Mouse (Mus musculus): ENCODE measurements around the gene Syt5. TPM values are rescaled to one million over a fixed set of nuclear protein-coding genes. Genes with fewer than 3 reads are reported as not detected.

Gene Syt5
- total RNA-seq, 2 experiments from 2014 or later = 205 to 208 TPM

DNA sequence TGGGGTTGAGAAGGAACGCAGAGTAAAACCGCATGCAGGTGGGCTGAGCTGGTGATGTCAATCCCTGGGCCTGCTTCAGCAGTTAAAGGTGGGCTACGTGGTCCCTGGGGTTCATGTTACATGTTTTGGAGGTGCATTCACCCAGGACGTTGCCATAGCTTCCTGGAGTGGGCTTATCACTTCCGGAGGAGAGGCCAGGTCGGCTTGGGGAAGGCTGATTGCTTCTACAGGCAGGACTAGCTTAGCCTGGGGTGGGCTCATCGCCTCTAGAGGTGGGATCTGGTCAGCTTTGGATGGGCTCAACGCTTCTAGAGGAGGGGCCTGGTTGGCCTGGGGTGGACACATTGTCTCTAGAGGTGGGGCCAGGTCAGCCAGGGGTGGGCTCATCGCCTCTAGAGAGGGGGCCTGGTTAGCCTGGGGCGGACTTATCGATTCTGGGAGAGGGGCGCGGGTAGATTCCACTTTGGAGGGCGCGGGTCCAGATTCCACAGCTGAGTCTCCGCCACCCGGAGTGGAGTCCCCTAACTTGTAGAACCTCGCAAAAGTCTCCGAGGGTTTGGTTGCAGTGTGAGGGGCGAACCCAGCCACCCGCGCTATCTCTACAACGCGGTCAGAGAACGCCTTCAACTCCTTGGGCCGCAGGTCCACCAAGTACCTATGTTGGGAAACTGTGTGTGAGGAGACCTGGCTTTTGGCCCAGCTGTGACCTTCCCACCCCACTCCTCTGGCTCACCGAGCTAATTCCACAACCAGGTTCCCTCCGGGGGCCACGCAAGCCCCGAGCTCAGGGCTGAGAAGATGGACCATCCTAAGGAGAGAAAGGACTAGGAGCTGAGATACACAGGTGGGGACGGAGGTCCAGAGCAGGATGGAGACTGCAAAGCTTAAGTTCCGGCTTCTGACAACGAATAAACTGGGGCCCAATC lies 23.9 kb downstream of the Syt5 start:
- intact Hi-C loops (cut with DNase I) = no loop called here
- DNase-seq = no peak

DNA sequence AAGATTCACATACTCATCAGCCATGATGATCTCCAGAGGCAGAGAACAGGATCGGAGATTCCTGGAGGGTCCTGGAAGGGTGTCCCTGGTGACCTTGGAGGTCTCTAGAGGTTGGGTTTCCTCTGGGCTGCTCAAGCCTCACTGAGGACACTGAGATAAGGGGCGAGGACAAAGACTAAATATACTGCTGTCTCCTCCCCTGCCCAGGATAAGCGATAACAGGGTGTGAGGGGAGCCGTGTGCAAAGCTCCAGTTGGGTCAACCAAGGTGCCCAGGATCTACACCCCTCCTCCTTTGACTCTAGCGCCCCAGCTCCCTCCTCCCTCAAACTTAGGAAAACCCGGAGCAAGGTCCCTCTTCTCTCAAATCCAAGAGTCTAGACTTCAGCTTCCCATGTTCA lies 25.0 kb downstream of the Syt5 start:
- no peak for DNase-seq
- intact Hi-C loops (cut with DNase I) = no loop called here

DNA sequence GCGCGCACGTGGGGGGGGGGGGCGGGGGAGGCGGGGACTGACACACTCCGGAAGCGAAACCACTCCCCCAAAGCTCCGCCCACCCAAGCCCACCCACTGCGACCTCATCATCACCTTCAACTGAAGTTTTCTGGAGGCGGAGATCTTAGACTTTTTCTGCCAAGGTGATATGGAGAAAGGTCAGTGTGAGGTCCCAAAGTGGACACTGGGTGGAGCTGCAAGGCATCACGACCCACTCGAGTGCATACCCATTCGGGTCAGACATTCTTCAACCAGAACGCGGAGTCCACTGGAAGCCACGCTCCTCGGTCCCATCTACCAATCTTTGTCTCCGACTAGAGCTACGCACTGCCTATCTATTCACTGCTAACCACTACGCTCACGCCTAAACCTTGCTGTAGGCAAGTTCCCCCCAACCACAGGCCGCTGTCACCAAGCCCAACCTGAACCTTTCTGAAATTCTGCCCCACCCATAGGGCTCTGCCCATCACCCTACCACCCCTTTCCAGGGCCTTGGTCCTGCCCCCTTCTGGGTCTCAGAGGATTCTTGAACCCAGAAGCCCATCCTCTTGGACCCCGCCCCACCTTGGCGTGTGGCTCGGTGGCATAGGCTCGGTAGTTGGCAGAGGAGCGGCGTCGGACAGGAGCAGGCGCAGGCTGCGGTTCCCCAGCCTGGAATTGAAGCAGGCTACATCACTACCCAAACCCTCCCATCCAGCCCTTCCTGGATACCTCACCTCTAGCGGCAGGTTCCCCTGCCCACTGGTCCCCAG lies 25.9 kb downstream of the Syt5 start:
- intact Hi-C loops (cut with DNase I) = no loop called here
- DNase-seq = no peak

DNA sequence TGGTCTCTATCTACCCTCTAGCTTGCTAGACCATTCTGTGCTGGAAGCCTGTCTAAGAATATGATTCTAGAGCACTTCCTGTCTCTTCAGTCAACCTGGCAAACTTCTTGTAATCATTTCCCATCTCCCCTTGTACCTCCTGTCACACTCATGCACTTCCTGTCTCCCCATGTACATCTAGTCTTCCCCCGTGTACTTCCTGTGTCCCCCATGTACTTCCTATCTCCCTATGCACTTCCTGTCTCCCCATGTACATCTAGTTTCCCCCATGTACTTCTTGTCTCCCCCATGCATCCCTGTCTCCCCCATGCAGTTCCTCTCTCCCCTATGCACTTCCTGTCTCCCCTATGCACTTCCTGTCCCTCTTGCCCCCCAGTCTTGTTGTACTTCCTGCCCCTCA lies 28.9 kb downstream of the Syt5 start:
- no peak for DNase-seq
- intact Hi-C loops (cut with DNase I) = no loop called here

DNA sequence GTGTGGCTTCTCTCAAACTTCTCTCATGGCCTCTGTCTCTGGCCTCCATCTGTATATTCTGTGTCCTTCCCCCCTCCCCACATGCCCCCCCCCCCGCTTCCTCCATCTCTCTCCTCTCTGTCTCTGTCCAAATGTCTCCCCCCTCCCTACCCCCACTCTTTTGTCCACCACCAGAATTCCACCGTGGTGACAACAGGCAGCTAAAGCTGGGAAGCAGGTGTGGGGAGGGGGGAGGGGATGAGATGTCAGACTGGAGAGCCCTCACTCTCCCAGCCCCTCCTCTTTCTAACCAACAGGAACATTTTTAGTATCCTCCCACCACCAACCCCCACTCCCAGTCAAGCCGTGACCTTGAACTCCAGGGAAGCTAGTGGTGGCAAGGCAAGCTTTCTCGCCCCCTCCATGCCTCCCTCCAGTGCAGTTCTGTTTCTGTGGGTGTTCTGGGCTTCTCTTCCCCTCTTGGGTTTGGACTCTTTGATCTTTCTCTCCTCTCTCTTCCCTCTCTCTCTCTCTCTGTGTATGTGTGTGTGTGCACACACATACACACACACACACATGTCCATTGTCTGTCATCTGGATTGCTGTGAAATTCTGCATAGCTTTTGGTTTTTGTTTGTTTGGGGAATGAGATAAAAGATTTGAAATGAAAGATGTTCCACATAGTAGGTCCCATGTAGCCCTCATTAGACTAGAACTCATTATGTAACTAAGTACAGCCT lies 30.9 kb downstream of the Syt5 start, which contains the start of gene Tnnt1:
Gene Tnnt1, minus strand, starts transcription at position 51 of the 719 bp plus-strand sequence.
- DNase-seq = no peak

DNA sequence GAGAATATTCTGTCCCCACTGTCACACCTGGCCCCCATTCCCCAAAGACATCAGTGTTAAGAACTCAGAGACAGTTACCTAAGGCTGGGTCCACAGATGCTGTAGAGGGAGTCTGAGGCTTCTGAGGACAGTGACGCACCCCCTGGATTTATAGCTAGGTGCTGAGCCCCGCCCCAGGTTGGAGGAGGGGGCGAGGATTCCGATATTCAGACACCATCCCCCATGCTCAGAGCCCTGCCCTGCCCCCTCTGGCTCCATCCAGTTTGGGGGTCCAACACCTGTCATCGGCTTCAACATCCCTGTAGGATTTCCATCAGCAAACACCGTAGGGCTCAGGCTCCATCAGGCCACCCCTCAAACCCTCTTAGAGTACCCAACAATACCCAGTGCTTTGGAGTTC lies 31.5 kb downstream of the Syt5 start:
- no peak for DNase-seq
- intact Hi-C loops (cut with DNase I) = no loop called here

More for the DNA sequence above, 30.9 kb downstream of the Syt5 start, which contains the start of gene Tnnt1:
- intact Hi-C loops (cut with DNase I) = no loop called here

DNA sequence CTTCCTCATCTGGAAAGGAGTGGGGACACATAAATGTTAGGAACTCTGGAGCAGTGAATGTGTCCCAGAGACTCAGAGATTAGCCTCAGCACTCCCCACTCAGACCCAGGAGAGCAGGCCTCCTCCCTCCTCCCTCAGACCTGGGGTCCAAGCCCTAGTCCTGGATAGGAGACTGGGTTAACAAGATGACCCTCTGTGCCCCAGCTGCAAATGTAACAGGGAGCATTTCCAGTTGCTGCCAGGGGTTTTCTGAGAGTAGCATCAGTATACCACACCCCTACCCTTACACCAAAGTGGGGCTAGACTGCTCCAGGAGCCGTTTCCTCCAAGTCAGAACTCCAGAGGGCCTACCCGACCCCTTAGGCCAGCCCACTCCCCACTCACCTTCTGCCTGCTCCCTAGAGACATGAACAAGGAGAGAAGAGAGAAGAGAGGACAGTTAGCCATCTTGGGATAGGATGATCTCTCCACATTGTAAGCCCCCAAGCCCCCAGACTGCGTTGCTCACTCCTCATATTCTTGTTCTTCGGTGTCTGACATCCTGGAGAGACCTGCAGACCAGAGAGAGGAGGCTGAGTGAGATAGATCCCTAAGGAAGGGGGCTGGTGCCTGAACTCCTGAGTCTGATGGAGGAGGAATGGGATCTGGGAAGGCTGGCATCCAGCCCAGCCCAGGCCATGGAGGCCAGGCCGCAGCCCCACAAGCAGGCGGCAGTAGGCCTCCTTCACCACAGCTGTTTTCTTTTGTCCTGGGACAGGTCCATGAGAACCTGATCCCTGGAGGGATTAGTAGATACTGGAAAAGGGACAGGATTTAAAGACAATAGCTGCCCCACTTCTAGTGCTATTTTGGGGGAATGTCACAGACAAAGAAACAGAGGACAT lies 33.3 kb downstream of the Syt5 start:
- intact Hi-C loops (cut with DNase I) = no loop called here

DNA sequence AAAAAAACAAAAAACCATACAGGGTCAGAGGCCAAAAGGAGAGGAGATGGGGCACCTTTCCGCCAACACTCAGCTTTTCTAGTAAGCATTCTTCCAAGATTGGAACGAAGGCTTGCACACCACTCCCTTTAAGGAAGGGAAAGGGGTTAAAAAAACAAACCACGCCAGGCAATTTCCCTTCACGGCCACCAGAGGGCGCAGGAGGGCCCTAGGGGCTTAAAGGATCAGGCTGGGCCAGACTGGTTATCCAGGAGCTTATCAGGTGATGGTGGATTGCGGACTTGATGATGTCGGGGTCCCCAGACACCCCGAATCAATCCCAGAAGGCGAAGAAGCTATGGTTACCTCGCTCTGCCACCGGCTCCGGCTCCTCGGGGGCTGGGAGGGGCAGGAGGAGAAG lies 34.1 kb downstream of the Syt5 start:
- no peak for DNase-seq
- intact Hi-C loops (cut with DNase I) = no loop called here

More for the DNA sequence above, 33.3 kb downstream of the Syt5 start:
- no peak for DNase-seq

DNA sequence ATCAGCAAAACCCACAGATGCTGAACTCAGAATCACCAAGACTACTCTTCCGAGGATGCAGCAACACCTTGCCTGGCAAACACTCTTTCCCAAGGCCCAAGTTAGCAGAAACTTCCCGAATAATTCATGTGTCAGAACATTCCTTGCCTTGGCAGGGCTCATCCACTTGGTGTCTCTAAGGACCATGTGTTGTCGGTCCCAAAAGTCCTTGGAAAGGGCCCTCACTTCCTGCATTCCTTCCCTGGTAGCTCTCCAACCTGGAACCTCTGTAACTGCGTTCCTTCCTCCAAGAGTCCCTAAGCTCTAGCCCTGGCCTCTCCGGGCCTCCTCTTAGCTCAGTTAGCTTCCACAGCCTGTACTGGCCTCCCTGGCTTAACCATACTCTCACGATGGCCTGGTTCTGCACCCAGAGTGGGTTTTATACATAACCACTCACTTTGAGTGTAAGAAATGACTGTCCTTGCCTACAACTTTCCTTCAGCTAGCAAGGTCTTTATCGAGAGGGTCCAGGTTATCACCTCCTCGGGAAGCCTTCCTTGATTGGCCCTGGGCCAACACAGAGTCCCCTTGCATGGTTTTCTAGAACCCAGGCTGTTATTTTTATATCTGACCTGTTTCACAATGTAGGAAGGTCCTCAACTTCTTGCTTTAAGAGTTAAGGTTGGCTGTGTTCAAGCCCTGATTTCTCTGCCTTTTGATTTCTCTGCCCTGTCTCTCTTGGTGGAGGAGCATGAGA lies 35.7 kb downstream of the Syt5 start:
- no peak for DNase-seq
- intact Hi-C loops (cut with DNase I) = no loop called here

DNA sequence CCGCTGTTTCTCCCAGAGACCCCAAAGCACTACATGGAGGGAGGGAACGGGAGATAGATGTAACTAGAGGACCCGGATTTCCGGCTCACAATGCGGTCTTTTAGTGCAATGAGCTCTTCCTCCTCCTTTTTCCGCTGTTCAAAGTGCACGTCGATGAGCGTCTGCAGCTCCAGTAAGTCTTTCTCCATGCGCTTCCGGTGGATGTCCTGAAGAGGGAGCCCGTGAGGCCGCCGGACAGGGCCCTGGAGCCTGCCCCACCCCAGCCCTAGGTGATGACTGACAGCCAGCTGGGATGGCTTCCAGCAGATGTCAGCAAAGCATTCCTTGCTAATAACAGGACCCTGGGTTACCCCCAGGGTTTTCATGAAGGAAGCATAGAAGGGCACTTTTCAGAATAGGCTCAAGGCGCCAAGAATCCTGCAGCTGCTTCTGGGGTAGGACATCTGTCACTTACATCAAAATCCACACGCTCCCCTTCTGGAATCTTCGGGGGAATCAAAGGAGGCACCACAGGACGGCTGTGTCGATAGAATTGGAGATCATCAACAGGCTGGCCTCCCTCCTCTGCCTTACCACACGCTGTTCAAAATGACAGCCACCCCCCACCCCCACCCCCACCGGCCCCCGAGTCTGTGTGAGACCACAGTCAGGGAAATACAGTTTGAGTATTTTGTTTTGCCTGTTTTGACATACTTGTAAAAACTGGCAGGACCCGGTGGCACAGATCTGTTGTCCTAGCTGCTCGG lies 37.3 kb downstream of the Syt5 start:
- peak; percentile 72 for DNase-seq
- intact Hi-C loops (cut with DNase I) = no loop called here

DNA sequence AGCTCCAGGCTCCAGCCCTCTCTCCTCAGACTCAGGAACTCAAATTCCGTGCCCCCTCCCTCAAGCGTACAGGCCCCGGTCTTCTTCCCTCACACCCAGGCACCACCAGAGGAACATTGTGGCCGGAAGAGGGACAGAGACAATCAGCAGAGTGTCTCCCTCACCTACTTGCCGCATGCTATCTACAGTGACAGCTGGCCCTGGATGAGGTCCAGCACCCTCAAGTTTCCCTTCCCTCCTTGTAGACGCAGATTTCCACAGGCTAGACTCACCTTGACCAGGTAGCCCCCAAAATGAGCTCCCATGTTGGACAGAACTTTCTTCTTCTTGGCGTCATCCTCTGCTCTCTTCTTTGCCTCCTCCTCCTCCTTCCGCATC lies 38.6 kb downstream of the Syt5 start:
- intact Hi-C loops (cut with DNase I) = no loop called here
- DNase-seq = no peak

DNA sequence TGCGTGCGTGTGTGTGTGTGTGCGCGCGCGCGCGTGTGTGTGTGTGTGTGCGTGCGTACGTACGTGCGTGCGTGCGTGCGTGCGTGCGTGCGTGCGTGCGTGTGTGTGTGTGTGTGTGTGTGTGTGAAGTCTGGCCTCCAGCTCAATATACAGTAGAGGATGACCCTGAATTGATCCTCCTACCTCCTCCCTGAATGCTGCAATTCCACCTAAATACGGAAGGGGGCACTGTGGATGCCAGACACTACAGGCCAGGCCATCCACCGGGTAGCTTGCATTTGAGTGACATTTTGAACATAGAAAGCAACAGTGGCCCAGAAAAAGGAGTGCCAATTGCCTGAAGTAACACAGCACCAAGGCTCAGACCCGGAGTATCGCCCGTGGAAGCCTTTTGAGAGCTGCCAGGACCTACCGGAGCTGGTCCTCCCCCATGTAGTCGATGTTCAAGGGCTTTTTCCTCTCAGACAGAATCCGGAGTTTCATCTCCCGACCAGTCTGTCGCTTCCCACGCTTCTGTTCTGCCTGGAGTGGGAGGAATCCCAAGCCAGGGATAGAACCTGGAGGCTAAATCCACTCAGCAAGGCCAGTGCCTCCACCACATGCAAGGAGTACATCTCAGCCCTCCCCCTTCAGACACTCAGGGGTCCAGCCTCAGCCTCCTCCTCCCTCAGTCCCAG lies 39.1 kb downstream of the Syt5 start:
- DNase-seq = no peak
- intact Hi-C loops (cut with DNase I) = no loop called here

DNA sequence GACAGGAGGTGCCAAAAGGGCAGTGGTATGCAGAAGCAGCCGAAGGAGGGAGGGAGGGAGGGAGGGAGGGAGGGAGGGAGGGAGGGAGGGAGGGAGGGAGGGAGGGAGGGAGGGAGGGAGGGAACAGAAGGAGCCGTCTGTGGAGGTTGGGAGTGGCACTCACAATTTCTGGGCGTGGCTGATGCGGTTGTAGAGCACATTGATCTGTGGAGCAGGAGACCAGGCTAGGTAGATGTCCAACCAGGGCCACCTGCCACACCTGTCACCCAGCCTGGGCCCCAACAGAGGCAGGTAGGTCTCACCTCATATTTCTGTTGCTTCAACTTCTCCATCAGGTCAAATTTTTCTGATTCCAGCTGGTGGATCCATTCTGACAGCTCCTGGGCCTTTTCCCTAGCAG lies 40.1 kb downstream of the Syt5 start:
- intact Hi-C loops (cut with DNase I) = no loop called here
- DNase-seq = no peak

DNA sequence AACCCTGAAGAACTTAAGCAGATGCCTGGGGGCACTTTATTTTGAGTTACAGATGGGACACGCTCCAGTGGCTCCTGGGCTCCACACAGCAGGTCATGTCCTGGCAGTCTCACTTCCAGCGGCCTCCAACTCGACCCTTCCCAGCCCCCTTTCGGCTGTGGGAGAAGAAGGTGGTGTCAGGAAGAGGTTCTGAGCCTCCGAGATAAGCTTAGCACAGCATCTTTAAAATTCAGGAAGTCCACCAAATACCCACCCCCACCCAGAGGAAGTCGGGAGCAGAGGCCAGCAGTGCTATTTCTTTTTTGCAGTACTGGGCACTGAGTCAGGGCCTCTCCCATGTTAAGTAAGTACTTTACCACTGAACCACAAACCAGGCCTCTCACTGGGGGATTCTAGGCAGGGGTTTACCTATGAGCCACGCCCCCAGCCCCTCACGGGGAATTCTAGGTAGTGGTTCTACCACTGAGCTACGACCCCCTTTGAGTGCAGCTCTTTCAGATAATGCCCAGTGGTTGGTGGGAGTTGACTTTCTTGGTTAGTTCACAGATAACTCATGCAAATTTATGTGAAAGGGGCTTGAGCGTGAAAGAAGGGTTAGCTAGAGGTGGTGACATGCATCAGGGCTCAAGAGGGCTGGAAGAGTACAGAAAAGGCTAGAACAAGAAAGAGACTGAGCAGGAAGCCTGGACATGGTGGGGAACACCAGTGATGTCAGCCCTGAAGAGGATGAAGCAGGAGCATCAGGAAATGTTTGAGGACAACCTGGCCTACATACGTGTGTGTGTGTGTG lies 42.5 kb downstream of the Syt5 start:
- intact Hi-C loops (cut with DNase I) = no loop called here

DNA sequence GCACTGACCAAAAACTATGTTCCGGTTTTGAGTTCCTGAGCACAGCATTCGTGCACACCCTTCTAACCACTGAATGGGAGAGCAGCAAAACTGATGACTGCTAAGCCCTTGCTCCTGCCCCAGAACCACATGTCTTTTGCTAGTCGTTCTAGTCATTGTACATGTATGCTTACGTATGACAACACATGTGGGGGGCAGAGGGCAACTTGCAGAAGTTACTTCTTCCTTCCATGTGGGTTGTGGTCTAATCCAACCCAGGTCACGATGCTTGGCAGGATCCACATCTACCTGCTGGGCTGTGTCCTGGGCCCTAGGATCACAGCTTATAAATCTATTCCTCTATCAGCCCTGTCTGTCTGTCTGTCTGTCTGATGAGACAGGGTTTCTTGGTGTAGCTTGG lies 43.5 kb downstream of the Syt5 start:
- intact Hi-C loops (cut with DNase I) = no loop called here
- DNase-seq = no peak

More for the DNA sequence above, 42.5 kb downstream of the Syt5 start:
- no peak for DNase-seq

DNA sequence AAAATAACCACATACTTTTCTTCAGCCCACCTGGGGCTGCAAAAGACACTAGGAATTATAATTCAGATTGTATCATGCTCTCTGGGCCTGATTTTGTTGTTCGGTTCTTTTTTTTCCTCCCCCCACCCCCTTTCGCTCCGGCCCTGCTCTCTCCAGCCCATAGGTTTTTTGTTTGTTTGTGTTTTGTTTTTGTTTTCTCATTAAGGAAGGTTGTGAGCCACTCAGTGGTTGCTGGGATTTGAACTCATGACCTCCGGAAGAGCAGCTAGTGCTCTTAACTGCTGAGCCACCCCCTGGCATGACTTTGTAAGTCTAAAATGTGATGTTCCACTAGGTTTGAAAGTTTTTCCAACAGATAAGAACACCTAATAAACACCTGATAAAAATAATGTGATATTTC lies 44.2 kb downstream of the Syt5 start:
- no peak for DNase-seq
- intact Hi-C loops (cut with DNase I) = no loop called here

DNA sequence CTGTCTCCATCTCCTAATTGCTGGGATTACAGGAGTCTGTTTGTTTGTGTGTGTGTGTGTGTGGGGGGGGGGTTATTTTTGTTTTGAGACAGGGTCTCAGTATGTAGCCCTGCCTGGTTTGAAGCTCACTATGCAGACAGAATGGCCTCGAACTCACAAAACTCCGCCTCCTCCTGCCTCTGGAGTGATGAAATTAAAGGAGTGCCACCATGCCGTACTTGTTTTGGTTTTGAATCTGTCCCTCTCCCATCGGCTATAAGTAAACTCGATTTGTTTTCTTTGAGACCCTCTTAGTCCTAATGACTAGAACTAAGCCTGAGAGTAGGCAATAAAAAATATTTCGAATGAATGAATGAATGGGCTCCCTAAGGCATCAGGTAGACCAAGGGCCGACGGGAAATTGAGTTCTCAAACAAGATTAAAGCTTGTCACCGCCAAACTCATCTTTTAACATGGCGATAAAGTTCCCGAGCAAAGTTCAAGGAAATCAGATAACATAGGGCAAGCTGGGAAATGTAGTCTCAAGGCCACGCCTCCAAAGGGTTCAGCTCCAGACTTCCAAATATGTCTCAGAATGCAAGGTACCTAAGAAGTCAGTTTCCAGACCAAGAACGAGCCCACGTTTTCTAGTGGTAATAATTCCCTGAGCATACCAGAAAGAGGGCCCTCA lies 44.8 kb downstream of the Syt5 start:
- DNase-seq = no peak

More for the DNA sequence above, 44.8 kb downstream of the Syt5 start:
- intact Hi-C loops (cut with DNase I) = no loop called here
